Mouse (Mus musculus) WW6 (cell line): ENCODE measurements around the gene Nudt15.
"Not testable (repeated sequence)": the region's sequence is repeated elsewhere in the genome, so short reads cannot be mapped to it uniquely, and the experiment has no call there.

Source experiments
- DNase-seq: peaks from one replicate; pipeline ENCODE4 v3.0.0-alpha.2; 2013; ENCODE audit warnings: low read depth, low spot score

Gene Nudt15

DNA sequence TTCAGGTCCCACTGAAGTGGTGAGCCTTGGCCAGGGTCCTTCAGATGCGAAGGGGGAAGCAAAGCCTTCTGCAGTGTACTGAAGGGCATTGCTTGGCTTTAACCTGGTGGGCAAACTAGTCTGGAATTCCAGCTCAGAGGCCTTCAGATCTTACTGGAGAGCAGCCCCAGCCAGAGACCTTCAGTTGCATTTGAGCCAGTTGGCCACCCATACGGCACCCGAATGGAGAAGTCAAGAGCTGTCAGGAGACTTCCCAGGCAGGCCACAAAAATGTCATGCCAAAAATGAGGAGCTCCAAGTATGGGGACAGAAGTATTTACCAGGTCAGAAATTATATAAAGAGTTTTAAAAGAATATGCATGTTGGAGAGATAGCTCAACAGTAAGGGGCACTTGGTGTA lies at the start of gene Nudt15:
Gene Nudt15 (minus strand): TSS at position 192 of the 400 bp plus-strand sequence.
- DNase-seq: no peak

DNA sequence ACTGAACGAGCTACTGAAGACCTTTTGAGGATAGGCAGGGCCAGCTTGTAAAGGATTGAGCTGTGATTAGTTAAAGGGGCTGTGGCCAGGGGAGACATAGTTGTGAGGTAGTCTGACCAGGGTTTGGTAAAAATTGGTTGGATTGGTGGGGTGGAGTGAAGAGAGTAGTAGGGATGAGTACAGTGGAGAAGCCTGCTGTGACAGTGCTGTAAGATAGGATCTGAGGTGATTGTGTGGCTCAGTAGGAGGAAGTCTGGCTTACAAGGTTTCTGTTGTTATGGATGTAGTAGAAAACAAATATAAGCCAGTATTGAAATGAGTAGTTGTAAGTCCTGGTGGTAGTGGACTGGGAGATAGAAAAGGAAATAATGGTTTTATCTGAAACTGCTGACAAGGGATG lies 44.1 kb upstream of the Nudt15 start:
- no peak for DNase-seq

DNA sequence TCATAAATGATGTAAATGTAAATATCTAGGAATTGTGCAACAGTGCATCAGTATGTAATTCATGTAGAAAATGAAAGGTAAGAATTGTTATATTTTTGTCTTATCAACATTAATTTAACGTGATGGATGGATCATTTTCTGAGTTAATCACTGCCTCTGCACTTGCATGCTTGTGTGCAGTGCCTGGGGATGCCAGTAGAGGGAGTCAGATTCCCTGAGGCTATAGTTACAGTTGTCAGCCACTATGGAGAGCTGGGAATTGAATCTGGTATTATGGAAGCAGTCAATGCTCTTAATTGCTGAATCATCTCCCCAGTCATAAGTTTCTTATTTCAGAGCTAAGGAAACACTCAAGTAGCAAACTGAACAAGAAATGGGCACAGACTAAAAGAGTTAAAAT lies 40.0 kb upstream of the Nudt15 start:
- DNase-seq: no peak

DNA sequence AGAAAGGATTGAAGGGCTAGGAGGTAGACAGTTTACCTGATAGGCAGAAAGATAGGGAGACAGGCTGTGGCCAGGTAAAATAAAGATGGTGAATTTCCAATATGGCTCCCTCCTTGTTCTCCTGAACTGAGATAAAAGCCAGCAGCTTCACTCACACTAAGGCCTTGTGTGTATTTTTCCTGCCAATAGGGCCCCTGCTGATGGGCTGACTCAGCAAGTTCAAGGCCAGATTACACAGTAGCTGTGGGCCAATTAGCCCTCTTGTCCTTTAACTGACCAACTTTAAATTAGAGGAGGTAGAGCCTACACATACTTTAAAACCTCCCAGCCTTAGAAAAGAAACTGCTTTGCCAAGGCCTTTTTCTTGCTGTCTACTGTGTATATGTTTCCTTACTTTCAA lies 28.3 kb upstream of the Nudt15 start:
- no peak for DNase-seq

DNA sequence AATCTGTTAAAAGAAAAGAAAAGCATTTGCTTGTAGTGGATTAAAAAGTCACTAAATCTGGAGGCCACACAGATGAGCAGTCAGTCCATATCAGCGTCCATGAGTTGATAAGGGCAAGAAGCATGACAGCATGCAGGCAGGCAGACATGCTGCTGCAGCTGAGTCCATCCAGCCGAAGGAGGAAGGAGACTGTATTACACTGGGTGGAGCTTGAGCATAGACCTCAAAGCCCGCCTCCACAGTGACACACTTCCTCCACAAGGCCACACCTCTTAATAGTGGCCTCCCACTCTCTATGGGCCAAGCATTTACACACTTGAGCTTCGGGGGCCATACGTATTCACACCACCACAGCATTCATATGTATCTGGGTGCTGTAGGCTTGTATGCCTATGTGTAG lies 26.0 kb upstream of the Nudt15 start:
- DNase-seq: no peak

DNA sequence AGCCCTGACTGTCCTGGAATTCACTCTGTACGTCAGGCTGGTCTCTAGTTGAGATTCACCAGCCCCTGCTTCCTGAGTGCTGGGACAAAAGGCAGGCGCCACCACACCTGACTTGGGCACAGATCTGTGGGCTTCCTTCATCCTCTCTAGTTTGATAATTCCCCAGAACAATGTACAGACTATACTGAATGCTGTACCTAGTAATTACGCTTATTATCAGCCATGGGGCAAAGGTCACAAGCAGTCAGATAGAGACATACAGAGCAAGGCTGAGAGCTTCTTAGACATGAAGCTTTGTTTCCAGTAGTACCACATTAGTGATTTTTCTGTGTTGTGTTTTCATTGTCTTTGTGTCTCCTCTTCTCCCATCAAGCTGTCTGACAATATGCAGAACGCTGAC lies 23.1 kb upstream of the Nudt15 start:
- no peak for DNase-seq

DNA sequence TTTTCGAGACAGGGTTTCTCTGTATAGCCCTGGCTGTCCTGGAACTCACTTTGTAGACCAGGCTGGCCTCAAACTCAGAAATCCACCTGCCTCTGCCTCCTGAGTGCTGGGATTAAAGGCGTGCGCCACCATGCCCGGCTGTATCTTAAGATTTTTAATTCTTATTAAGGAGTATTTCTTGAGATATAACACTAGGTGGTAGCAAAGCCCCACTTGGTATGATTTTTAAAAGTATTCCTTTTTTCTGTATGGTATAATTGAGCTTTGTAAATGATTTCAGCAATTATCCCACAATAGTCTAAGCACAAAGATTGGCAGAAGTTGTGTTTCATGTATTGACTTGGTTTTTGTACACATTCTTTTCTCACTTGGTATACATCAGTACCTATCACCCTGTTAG lies 21.8 kb upstream of the Nudt15 start:
- not testable (repeated sequence) for DNase-seq

DNA sequence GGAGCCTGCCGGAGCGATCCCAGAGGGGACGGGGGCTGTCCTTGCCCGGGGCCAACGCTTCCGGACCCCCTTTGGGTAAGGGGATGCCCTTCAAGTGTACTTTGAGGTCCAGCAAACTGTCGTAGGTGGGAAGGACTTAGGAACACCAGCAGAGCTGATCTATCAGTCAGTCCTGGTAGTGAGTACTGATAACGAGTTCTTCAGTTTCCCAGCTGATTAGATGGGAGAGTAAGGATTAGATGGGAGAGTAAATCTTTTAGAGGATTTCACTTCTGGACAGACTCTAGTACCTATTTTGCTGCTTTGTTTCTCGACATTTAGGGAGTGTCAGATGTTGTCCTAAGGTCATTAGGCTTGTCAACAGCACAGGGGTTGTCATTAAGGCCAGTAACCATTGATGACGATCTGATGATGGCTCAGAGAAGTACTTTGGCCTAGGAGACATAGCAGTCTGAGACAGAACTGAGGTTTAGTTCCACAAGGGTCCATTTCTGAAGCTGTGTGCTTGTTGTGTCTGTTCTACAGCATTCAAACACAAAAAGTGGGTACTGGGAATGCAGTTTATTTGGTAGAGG lies 5.2 kb upstream of the Nudt15 start:
- no peak for DNase-seq

DNA sequence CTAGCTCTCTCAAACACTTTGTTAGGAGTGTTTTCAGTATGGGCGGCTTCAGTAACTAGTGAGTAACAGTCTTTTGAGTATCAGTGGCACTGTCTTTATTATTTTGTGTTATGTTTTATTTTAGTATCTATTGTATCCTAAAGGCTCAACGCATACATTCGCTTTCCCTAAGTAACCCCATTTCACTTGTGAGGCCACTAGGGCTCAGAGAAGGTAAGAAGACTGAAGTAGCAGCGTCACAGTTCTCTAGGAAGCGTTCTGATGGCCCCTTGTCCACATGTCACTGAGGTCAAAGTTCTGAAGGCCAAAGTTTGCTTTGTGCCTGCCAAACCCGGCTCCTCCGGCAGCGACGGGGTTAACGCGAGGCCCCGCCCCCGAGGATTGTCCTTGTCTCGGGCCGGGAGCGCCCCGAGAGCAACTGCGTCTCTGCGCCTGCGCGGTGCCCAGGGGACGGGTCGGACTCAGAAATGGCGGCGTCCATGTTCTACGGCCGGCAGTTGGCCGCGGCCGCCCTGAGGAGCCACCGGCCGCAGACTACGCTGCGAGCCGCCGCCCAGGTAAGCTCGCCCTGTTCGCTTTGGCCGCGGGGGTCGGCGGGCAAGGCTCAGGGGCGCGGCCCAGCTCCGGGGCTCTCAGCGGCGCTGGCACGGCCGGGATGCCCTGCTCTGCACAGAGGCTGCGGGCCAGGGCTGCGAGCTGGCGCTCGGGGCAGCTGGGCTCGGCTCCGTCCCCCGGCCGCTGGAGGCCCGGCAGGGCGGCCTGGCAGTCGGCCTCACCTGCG lies 4.5 kb upstream of the Nudt15 start:
- peak; percentile 77 for DNase-seq

DNA sequence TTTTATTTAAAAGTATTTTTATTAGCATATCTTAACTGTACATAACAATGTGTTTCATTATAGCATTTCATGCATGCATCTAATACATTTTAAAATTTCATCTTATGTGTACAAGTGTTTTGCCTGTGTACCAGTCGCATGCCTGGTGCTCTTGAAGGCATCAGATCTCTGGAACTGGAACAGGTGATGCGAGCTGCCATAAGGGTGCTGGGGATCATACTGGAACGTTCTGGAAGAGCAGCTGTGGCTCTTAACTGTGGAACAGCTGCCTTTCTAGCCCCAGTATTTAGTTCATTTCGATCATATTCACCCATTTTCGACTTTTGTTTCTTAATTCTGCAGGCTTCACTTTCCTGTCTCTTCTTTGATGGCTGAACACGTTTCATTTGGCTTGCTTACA lies 3.1 kb upstream of the Nudt15 start:
- DNase-seq: no peak

DNA sequence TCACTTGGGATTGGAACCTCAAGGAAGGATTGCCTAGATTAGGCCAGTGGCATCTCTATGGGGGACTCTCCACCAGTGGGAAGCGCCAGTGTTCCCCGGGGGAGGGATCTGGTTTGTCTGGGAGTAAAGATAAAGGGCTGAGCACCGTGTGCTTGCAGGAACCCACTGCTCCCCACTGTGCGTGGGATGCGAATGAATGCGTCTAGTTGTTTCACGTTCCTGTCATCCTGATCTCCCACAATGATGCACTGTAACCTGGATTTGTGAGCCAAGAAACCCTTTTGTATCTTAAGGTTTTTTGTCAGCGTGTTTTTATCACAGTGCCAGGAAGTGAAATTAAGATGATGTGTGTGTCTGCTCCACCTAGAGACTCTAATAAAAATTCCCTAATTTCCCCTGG lies 2.7 kb upstream of the Nudt15 start:
- DNase-seq: no peak

DNA sequence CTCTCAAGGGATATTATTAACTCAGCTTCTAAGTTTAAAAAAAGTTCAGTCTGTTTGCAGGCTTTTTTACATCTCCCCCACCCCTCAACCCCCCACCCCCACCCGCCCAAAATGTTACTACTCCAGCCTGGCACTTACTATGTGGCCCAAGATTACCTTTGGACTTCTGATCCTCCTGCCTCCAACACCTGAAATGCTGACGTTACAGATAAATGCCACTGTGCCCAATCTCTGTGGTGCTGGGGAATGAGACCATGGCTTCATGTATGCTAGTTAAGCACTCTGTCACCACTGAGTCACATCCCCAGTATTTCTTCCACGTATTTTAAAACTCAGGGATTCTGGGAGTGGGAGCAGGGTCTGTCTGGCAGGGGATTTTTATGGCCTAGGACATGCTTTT lies 2.2 kb upstream of the Nudt15 start:
- DNase-seq: no peak

DNA sequence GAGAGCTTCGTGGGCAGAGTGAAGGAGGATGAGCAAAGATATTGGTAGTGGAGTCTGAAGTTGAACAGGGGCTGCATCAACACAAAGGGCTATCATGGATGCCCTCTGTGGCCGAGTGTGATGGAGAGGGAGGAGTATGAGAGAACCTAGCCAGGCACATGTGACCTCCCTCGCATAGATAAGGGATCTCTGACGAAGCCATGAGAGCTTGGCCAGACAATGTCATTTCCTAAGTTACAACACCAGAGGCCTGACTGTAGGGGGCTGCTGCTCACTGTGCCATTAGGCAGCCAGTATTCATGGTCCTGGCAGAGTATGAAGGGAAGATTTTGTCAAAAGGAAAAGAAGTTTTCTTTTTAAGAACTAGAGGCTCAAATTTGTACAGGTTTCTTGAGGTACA lies 1.0 kb downstream of the Nudt15 start:
- DNase-seq: no peak

DNA sequence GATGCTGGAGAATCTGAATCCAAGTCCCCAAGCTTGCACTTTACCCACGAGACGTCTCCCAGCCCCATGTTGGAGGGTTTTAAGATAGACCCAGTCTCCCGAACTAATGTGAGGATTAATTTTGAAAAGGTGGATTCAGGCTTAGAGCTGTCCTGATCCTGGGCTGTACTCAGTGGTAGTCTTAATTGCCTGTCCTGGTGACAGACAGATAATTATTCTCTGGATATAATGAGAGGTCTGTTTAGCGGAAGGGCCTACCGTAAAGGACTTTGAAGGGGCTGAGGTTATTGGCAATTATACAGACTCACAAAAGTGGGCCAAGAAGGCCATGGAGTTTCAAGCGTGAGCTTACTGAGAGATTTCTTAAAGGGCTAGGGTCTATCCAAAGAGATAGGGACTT lies 4.3 kb downstream of the Nudt15 start:
- no peak for DNase-seq

DNA sequence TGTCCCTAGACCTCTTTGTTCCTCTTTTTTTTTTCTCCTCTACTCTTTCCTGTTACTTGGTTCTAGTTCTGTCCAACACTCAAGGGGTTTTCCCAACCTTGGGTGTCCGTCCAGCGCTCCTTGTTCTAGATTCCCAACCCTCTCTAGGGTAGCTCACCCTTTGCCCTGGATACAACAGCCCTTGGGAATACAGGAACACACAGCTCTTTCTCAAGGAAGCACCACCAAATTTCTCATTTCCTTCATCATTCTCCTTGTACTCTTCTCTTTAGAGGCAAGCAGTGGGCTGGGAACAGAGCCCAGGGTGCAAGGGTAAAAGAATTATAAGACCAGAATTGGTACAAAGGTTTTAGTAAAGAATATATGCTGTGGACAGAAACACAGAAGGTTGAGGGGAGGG lies 12.4 kb downstream of the Nudt15 start:
- DNase-seq: no peak

DNA sequence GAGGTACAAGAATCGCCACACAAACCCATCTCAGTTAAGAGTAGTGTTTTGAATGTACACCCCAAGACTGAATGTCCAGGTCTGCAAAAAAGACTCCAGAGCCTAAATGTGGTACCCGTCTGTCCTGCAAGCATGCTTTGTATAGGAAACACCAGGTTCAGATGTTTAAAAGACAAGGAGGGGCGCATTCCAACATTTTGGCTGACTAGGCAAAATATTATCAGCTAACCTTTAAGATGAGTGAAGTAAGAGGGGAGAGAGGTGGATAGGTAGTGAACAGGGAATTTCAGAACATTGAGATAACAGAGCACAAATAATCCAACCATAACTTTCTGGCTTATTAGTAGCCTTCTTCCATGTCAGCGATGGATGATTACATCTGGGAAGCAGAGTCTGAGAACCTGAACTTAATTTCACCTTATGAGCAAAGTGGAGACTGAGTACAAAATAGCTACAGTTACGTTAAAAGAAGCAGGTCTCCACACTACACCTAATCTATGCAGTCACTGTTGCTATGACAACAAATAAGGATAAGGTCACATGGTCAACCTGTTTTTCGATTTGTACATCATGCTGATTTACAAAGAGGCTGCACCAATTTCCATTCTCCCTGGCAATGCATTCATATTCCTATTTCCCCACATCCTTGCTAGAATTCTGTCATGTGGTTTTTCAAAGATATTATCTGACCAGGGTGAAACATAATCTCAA lies 14.1 kb downstream of the Nudt15 start:
- DNase-seq: no peak

DNA sequence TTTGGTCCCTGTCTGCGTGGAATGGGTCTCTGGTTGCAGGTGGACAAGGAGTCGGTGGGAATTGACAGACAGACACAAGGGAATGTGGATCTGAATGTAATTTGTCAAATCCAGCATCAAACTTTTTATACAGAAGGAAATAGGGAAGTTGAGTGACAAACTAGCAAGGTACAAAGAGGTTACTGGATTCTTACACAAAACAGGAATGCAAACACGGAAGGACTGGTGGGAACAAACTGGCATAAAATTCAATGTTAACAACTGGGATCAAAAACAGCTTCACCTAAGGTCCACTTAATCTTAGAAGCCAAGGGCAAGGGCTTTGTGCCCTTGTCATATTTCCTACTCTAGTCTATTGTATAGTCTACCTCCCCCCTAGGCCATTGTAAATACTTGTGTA lies 19.4 kb downstream of the Nudt15 start:
- not testable (repeated sequence) for DNase-seq

DNA sequence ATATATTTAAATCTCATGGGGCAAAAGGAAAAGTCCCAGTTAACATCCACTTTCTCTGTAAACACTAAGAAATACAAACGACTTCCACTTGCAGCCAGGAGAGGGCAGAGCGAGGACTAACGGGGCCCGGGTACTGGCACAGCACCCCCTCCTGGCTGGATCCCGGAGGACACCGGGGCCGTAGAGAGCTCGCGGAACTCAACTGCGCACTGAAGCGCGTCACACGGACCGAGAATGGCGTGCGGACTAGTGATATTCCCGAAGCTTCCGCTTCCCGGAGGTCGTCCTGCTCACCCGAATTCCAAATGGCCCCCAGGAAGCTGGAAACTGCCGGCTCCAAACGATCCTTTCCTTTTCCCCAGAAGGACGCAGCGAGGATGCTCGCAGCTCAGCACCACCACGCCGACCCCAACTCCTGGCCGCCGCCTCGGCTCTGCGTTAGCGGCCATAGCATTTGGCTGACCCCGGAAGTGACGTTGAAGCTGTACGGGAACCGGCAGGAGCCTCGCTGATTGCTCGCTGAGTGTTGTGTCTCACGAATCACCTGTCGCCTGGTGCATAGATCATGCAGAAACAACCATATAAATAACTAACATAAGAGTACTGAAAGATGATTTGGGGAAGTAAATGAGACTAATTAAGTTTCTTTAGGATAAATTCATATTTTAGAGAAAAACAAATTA lies 23.1 kb downstream of the Nudt15 start, which contains the start of gene Sucla2:
Gene Sucla2 (plus strand): TSS at position 554 of the 683 bp plus-strand sequence.
- DNase-seq: peak; percentile 83

DNA sequence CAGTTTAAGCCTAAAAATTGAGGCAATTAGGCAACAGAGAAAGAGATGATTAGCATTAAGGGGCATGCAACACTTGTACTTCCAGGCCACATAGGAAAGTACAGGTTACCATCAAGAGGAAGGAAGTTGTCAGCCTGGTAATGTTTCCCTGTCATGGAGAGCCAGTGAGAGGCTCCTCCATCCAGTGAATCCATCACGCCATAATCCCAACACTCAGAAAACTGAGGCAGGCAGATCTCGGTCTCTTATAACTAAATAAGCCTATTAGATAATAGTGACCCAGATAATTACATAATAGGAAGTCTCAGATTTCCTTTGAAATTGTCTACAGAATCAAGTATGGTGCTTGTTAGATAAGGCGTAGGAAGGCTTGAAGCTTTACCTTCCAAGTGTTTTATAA lies 23.9 kb downstream of the Nudt15 start:
- DNase-seq: no peak

DNA sequence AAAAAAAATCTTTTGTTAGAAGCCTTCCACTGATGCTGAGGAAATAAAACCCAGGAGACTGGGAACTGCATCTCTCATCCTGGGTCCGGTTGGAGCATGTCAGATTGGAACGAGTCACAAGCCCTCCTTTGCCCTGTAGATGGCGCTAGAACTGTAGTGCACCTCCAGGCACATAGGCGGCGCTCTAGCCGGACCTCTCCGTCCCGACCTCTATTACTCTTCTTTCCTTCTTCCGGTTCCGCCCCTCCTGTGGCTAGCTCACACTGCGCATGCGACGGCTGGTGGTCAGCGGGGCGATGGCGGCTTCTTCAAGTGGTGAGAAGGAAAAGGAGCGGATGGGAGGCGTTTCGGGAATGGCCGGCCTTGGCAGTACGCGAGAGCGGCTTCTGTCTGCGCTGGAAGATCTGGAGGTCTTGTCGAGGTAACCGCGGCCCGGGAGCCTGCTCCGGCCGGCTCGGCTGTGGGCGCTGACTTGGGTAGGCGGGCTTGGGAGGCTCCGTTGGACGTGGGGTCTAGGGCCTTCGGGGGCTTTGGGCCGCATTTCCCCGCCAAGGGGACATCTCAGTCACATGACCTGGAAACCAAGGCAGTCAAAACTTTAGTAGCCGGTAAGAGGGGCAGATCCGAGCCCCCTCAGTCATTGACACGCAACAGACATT lies 38.1 kb downstream of the Nudt15 start, which contains the start of gene Med4:
Gene Med4 (plus strand): TSS at position 261 of the 659 bp plus-strand sequence.
- DNase-seq: peak; percentile 84

DNA sequence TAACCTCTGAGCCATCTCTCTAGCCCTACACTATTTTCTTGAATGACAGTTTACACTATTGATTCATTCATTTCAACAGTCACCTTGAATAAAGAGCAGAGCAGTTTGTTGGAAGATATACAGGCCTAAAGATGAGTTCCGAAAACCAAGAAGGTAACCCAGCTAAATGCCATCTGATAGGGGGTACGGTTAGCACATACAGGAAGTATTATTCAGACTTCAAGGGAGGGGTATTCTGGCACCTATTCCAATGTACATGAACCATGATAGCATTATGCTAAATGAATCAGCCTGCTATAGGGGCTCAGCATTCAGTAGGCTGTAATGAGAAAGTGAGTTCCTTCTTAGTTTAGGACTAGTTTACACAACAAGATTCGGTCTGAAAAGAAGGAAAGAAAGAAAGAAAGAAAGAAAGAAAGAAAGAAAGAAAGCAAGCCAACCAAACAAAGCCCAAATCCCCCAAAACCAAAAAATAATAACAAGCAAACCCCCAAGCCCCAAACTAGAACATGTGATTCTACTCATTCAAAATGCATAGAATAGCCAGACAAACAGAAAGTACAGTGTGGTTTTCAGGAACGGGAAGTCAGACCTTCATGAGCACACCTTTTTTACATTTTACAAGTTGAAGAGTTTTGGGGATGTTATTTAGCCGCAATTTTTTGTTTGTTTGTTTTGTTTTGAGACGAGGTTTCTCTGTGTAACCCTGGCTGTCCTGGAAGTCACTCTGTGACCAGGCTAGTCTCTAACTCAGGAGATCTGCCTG lies 39.2 kb downstream of the Nudt15 start:
- no peak for DNase-seq
